Mouse (Mus musculus) forebrain, embryonic 15.5 days (tissue): Measurements from ENCODE around the gene Acsl1. TPM values are rescaled to one million over a fixed set of nuclear protein-coding genes. Genes with fewer than 3 reads are reported as not detected.

ENCODE experiments used
- ATAC-seq: fragments of 200-750 bp; cut with Nextera tagmentation; replicated peaks from 2 replicates; pipeline ENCODE4 v1.8.0; 2017; ENCODE audit warnings: mild to moderate bottlenecking, moderate TSS enrichment, moderate library complexity
- H3K27ac ChIP-seq: fragments of 300-500 bp; sonication (generic); replicated peaks from 2 replicates; pipeline ENCODE4 v1.5.1; 2015; ENCODE audit warnings: mild to moderate bottlenecking, inconsistent platforms
- H3K27me3 ChIP-seq: fragments of 300-500 bp; sonication (generic); 2 replicates; pipeline ENCODE4 v1.6.1; 2015; ENCODE audit warnings: inconsistent platforms
- H3K36me3 ChIP-seq: fragments of 300-500 bp; sonication (generic); 2 replicates; pipeline ENCODE4 v1.6.1; 2015; ENCODE audit warnings: mild to moderate bottlenecking, inconsistent platforms
- H3K4me1 ChIP-seq: fragments of 300-500 bp; sonication (generic); 2 replicates; pipeline ENCODE4 v1.6.1; 2015; ENCODE audit warnings: inconsistent platforms
- H3K4me2 ChIP-seq: fragments of 300-500 bp; sonication (generic); replicated peaks from 2 replicates; pipeline ENCODE4 v1.6.1; 2015; ENCODE audit warnings: mild to moderate bottlenecking, inconsistent platforms
- H3K4me3 ChIP-seq: fragments of 300-500 bp; sonication (generic); 2 replicates; pipeline ENCODE4 v1.5.1; 2015; ENCODE audit warnings: mild to moderate bottlenecking, inconsistent platforms
- H3K9ac ChIP-seq: fragments of 300-500 bp; sonication (generic); replicated peaks from 2 replicates; pipeline ENCODE4 v1.6.1; 2015; ENCODE audit warnings: mild to moderate bottlenecking, inconsistent platforms
- H3K9me3 ChIP-seq: fragments of 300-500 bp; sonication (generic); 2 replicates; pipeline ENCODE4 v1.6.1; 2016; ENCODE audit warnings: inconsistent platforms
- WGBS: fragments of 180-500 bp; shearing (Covaris S2); methylation state at CpG from one replicate; pipeline ENCODE4 v1.1.7; 2015; ENCODE audit warnings: mixed read lengths; 5-methylcytosine and 5-hydroxymethylcytosine counted together
- polyA plus RNA-seq: library from polyadenylated mRNA; unstranded; fragments of >200 nt; fragmentation: Nextera tagmentation; extraction: Ambion mirVana; gene quantifications from 2 replicates; pipeline ENCODE4 v1.2.1, GENCODE M21; 2015

Acsl1 gene
- polyA plus RNA-seq, 1 experiment from 2014 or later = 9.4 TPM

GRCm38 (mm10) chr8:46449723-46450251, 21.1 kb upstream of the Acsl1 start:
- ATAC-seq = no peak
- no peak overlapping the region for H3K4me3 ChIP-seq
- H3K9ac ChIP-seq = no peak overlapping the region
- H3K9me3 ChIP-seq = peaks cover 7% of the 10 kb centered on the region; the same call in 1 of the 2 replicates
- no peaks in the 10 kb centered on the region for H3K36me3 ChIP-seq
- no peak overlapping the region for H3K27ac ChIP-seq
- no peaks in the 10 kb centered on the region for H3K27me3 ChIP-seq
- WGBS = 75% methylated on average over 8 of the region's 8 CpGs
- H3K4me1 ChIP-seq = no peaks in the 10 kb centered on the region
- H3K4me2 ChIP-seq = no peak overlapping the region

GRCm38 (mm10) chr8:46458215-46458811, 12.5 kb upstream of the Acsl1 start:
- Histone ChIP-seq H3K4me2 (no peak overlapping the region), H3K4me1 (no peaks in the 10 kb centered on the region), H3K4me3 (no peak overlapping the region), H3K36me3 (no peaks in the 10 kb centered on the region), H3K27ac (no peak overlapping the region), H3K9me3 (peaks cover 7% of the 10 kb centered on the region; the same call in 1 of the 2 replicates), H3K27me3 (no peaks in the 10 kb centered on the region), H3K9ac (no peak overlapping the region)
- no peak for ATAC-seq
- 68% methylated on average over 6 of the region's 6 CpGs for WGBS

GRCm38 (mm10) chr8:46468400-46468799, 2.4 kb upstream of the Acsl1 start:
- H3K9me3 ChIP-seq = no peaks in the 10 kb centered on the region
- ATAC-seq = no peak
- 91% methylated on average over 2 of the region's 2 CpGs for WGBS
- no peak overlapping the region for H3K4me2 ChIP-seq
- 0 out of 2 replicates have a peak, but pooled peaks cover 3% of the 10 kb centered on the region for H3K27me3 ChIP-seq
- H3K4me3 ChIP-seq = no peak overlapping the region
- peaks cover 8% of the 10 kb centered on the region for H3K4me1 ChIP-seq
- no peak overlapping the region for H3K27ac ChIP-seq
- no peak overlapping the region for H3K9ac ChIP-seq
- no peaks in the 10 kb centered on the region for H3K36me3 ChIP-seq

- Histone ChIP-seq H3K4me1 (peaks cover 8% of the 10 kb centered on the region), H3K4me2 (no peak overlapping the region), H3K27ac (no peak overlapping the region), H3K9me3 (no peaks in the 10 kb centered on the region), H3K4me3 (no peak overlapping the region), H3K27me3 (0 out of 2 replicates have a peak, but pooled peaks cover 3% of the 10 kb centered on the region), H3K9ac (no peak overlapping the region), H3K36me3 (no peaks in the 10 kb centered on the region)
- 96% methylated on average over 8 of the region's 8 CpGs for WGBS
- no peak for ATAC-seq
These were observed 1.6 kb upstream of the Acsl1 start for GRCm38 (mm10) chr8:46469071-46469769.

GRCm38 (mm10) chr8:46470091-46470791, 596 bp upstream of the Acsl1 start:
- H3K27me3 ChIP-seq = 0 out of 2 replicates have a peak, but pooled peaks cover 3% of the 10 kb centered on the region
- no peaks in the 10 kb centered on the region for H3K9me3 ChIP-seq
- peak overlapping the region; percentile 58 for H3K4me3 ChIP-seq
- WGBS = 41% methylated on average over 15 of the region's 15 CpGs
- H3K36me3 ChIP-seq = no peaks in the 10 kb centered on the region
- H3K4me1 ChIP-seq = peaks cover 8% of the 10 kb centered on the region
- peak overlapping the region; percentile 81; the same call in 1 of the 2 replicates for H3K27ac ChIP-seq
- no peak; the same call in 1 of the 2 replicates for ATAC-seq
- H3K9ac ChIP-seq = no peak overlapping the region
- peak overlapping the region; percentile 75 for H3K4me2 ChIP-seq

GRCm38 (mm10) chr8:46471926-46472485, 1.2 kb downstream of the Acsl1 start:
- H3K4me3 ChIP-seq = peak overlapping the region; percentile 58
- ATAC-seq = no peak
- peaks cover 8% of the 10 kb centered on the region for H3K4me1 ChIP-seq
- H3K9ac ChIP-seq = peak overlapping the region; percentile 71
- no peak overlapping the region for H3K27ac ChIP-seq
- H3K36me3 ChIP-seq = no peaks in the 10 kb centered on the region
- H3K4me2 ChIP-seq = peak overlapping the region; percentile 75
- WGBS = 43% methylated on average over 9 of the region's 9 CpGs
- no peaks in the 10 kb centered on the region for H3K9me3 ChIP-seq
- 0 out of 2 replicates have a peak, but pooled peaks cover 3% of the 10 kb centered on the region for H3K27me3 ChIP-seq

GRCm38 (mm10) chr8:46474120-46474519, 3.3 kb downstream of the Acsl1 start:
- Histone ChIP-seq H3K27me3 (0 out of 2 replicates have a peak, but pooled peaks cover 3% of the 10 kb centered on the region), H3K9ac (no peak overlapping the region), H3K9me3 (no peaks in the 10 kb centered on the region), H3K27ac (no peak overlapping the region), H3K4me1 (peaks cover 8% of the 10 kb centered on the region), H3K4me2 (no peak overlapping the region), H3K4me3 (no peak overlapping the region), H3K36me3 (no peaks in the 10 kb centered on the region)
- 95% methylated on average over 3 of the region's 3 CpGs for WGBS
- ATAC-seq = no peak

GRCm38 (mm10) chr8:46474634-46475033, 3.8 kb downstream of the Acsl1 start:
- no peak overlapping the region for H3K4me3 ChIP-seq
- H3K27me3 ChIP-seq = 0 out of 2 replicates have a peak, but pooled peaks cover 3% of the 10 kb centered on the region
- H3K27ac ChIP-seq = no peak overlapping the region
- no peak overlapping the region for H3K4me2 ChIP-seq
- H3K9ac ChIP-seq = no peak overlapping the region
- H3K4me1 ChIP-seq = peaks cover 8% of the 10 kb centered on the region
- ATAC-seq = no peak
- no peaks in the 10 kb centered on the region for H3K36me3 ChIP-seq
- no peaks in the 10 kb centered on the region for H3K9me3 ChIP-seq
- 92% methylated on average over 6 of the region's 6 CpGs for WGBS

- Histone ChIP-seq H3K9me3 (no peaks in the 10 kb centered on the region), H3K27ac (no peak overlapping the region), H3K4me1 (peaks cover 8% of the 10 kb centered on the region), H3K36me3 (no peaks in the 10 kb centered on the region), H3K4me3 (no peak overlapping the region), H3K4me2 (no peak overlapping the region), H3K9ac (no peak overlapping the region), H3K27me3 (0 out of 2 replicates have a peak, but pooled peaks cover 3% of the 10 kb centered on the region)
- ATAC-seq = no peak
- 86% methylated on average over 11 of the region's 11 CpGs for WGBS
These were observed 4.6 kb downstream of the Acsl1 start for GRCm38 (mm10) chr8:46475404-46475803.

GRCm38 (mm10) chr8:46475942-46476341, 5.1 kb downstream of the Acsl1 start:
- 81% methylated on average over 3 of the region's 3 CpGs for WGBS
- H3K4me1 ChIP-seq = peaks cover 8% of the 10 kb centered on the region

GRCm38 (mm10) chr8:46477747-46478458, 7.1 kb downstream of the Acsl1 start:
- Histone ChIP-seq H3K36me3 (no peaks in the 10 kb centered on the region), H3K9me3 (no peaks in the 10 kb centered on the region), H3K4me3 (no peak overlapping the region), H3K4me1 (no peaks in the 10 kb centered on the region), H3K4me2 (no peak overlapping the region), H3K27ac (no peak overlapping the region), H3K27me3 (0 out of 2 replicates have a peak, but pooled peaks cover 3% of the 10 kb centered on the region), H3K9ac (no peak overlapping the region)
- ATAC-seq = no peak
- 88% methylated on average over 9 of the region's 9 CpGs for WGBS

More at GRCm38 (mm10) chr8:46475942-46476341, 5.1 kb downstream of the Acsl1 start:
- no peak overlapping the region for H3K27ac ChIP-seq
- no peaks in the 10 kb centered on the region for H3K36me3 ChIP-seq
- H3K4me2 ChIP-seq = no peak overlapping the region
- H3K27me3 ChIP-seq = 0 out of 2 replicates have a peak, but pooled peaks cover 3% of the 10 kb centered on the region
- ATAC-seq = no peak
- no peak overlapping the region for H3K4me3 ChIP-seq
- no peak overlapping the region for H3K9ac ChIP-seq
- H3K9me3 ChIP-seq = no peaks in the 10 kb centered on the region
